Mouse (Mus musculus): ENCODE results near the gene P2rx2.

P2rx2 gene

GRCm38 (mm10) chr5:110342648-110343284 is at the start of gene P2rx2:
TSS of gene P2rx2 (minus strand) at chr5:110343212.
- peak; percentile 54 for DNase-seq (ENCODE audit: low spot score)

GRCm38 (mm10) chr5:110392727-110393126 is 49.7 kb upstream of the P2rx2 start:
- no peak for DNase-seq (ENCODE audit: low spot score)

GRCm38 (mm10) chr5:110390631-110391030 is 47.6 kb upstream of the P2rx2 start:
- no peak for DNase-seq (ENCODE audit: low spot score)

- DNase-seq (ENCODE audit: low spot score): no peak
Observed at GRCm38 (mm10) chr5:110387332-110387731, 44.3 kb upstream of the P2rx2 start.

- DNase-seq (ENCODE audit: low spot score): peak; percentile 82
Observed at GRCm38 (mm10) chr5:110386371-110387330, 43.6 kb upstream of the P2rx2 start.

GRCm38 (mm10) chr5:110385263-110385662 is 42.3 kb upstream of the P2rx2 start:
- DNase-seq (ENCODE audit: low spot score): no peak

- no peak for DNase-seq (ENCODE audit: low spot score)
Observed at GRCm38 (mm10) chr5:110384491-110384890, 41.5 kb upstream of the P2rx2 start.

GRCm38 (mm10) chr5:110379823-110380222 is 36.8 kb upstream of the P2rx2 start:
- DNase-seq (ENCODE audit: low spot score): no peak

- no peak for DNase-seq (ENCODE audit: low spot score)
Observed at GRCm38 (mm10) chr5:110379086-110379485, 36.1 kb upstream of the P2rx2 start.

- DNase-seq (ENCODE audit: low spot score): peak; percentile 64
Observed at GRCm38 (mm10) chr5:110378181-110378583, 35.2 kb upstream of the P2rx2 start.

- peak; percentile 83 for DNase-seq (ENCODE audit: low spot score)
Observed at GRCm38 (mm10) chr5:110376802-110377433, 33.9 kb upstream of the P2rx2 start.

- DNase-seq (ENCODE audit: low spot score): peak; percentile 39
Observed at GRCm38 (mm10) chr5:110363822-110364545, 21.0 kb upstream of the P2rx2 start.

GRCm38 (mm10) chr5:110363179-110363821 is 20.3 kb upstream of the P2rx2 start:
- DNase-seq (ENCODE audit: low spot score): peak; percentile 83

- no peak for DNase-seq (ENCODE audit: low spot score)
Observed at GRCm38 (mm10) chr5:110362813-110363178, 19.8 kb upstream of the P2rx2 start.

GRCm38 (mm10) chr5:110361465-110361864 is 18.5 kb upstream of the P2rx2 start:
- no peak for DNase-seq (ENCODE audit: low spot score)

GRCm38 (mm10) chr5:110357531-110358179 is 14.6 kb upstream of the P2rx2 start:
- DNase-seq (ENCODE audit: low spot score): peak; percentile 91

- DNase-seq (ENCODE audit: low spot score): peak; percentile 76
Observed at GRCm38 (mm10) chr5:110354716-110355115, 11.7 kb upstream of the P2rx2 start.

- no peak for DNase-seq (ENCODE audit: low spot score)
Observed at GRCm38 (mm10) chr5:110347006-110347405, 4.0 kb upstream of the P2rx2 start.

GRCm38 (mm10) chr5:110345553-110345952 is 2.5 kb upstream of the P2rx2 start:
- no peak for DNase-seq (ENCODE audit: low spot score)

- no peak for DNase-seq (ENCODE audit: low spot score)
Observed at GRCm38 (mm10) chr5:110344524-110344923, 1.5 kb upstream of the P2rx2 start, which contains the start of gene Lrcol1. TSS of gene Lrcol1 (plus strand) at chr5:110344730.

- DNase-seq (ENCODE audit: low spot score): no peak
Observed at GRCm38 (mm10) chr5:110338792-110339191, 4.2 kb downstream of the P2rx2 start.
